Mouse (Mus musculus) left cerebral cortex, adult 2 months (tissue): ENCODE data around the gene Lrsam1. TPM values are rescaled to one million over a fixed set of nuclear protein-coding genes. Genes with fewer than 3 reads are reported as not detected.

Experiments used
- DNase-seq, 2 experiments: peaks; one replicate each; pipeline ENCODE4 v3.0.0; 2021 to 2022; ENCODE audit warnings: low spot score in 2 of 2, mixed read lengths in 1 of 2; ENCODE audit errors: extremely low spot score in 1 of 2
- H3K27ac ChIP-seq: fragments of 200-600 bp; 2 replicates; pipeline ENCODE4 v1.8.1; 2022
- H3K4me3 ChIP-seq: fragments of 200-600 bp; 2 replicates; pipeline ENCODE4 v1.8.1; 2022
- CTCF ChIP-seq: fragments of 200-600 bp; IDR thresholded peaks from 2 replicates; pipeline ENCODE4 v1.8.1; 2022; ENCODE audit warnings: antibody characterized with exemption, mild to moderate bottlenecking, moderate library complexity
- intact Hi-C: fragments of 180-260 bp; cut with DNase I; formaldehyde crosslinking; loops from one replicate; pipeline ENCODE4 v1.15.1; 2025
- total RNA-seq, 2 experiments: library from RNA; stranded (reverse); gene quantifications; 2 replicates each; pipeline ENCODE4 v1.2.3; 2021

The Lrsam1 gene
- total RNA-seq, 2 experiments from 2014 or later: 37.6 to 38.2 TPM

DNA sequence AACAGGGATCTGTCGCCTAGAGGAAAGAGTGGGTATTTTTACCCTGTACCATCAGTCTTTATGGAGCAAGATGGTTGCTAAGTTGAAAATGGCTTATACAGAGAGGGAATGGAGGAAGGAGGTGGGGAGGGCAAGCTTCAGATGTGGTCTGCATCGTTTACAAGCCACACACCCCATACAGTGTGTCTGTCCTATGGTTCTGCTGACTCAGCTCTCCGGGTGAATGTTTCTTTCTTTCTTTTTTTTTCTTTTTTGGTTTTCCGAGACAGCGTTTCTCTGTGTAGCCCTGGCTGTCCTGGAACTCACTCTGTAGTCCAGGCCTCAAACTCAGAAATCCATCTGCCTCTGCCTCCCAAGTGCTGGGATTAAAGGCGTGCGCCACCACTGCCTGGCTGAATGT lies 40.2 kb downstream of the Lrsam1 start:
- intact Hi-C loops: no loop called here
- Histone ChIP-seq H3K27ac (no peak overlapping the region; the same call in 1 of the 2 replicates), H3K4me3 (no peak overlapping the region)
- no peak for DNase-seq
- TF ChIP-seq CTCF: no peak; the same call in 1 of the 2 replicates

DNA sequence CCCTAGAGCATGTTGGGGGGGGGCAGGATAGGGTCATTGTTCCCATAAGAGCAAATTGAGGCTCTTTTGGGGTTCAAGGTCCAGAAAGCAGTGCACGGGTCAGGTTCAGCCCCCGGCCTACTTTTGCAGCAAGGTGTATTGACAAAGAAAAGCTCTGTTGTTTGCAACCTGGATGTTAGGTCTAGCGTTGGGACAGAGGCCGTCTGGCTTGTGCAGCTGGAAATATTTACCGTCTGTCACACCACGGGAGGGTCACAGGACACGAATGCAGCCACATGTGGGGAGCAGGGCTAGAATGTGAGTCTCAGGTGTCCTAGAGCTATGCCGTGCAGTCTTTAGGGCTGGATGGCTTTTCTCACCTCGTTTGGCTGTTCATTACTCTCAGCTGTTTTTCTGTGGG lies 43.0 kb downstream of the Lrsam1 start:
- no peak overlapping the region for H3K4me3 ChIP-seq
- no peak for DNase-seq
- TF ChIP-seq CTCF: no peak
- peak overlapping the region; percentile 70; the same call in 1 of the 2 replicates for H3K27ac ChIP-seq
- intact Hi-C loops: no loop called here

DNA sequence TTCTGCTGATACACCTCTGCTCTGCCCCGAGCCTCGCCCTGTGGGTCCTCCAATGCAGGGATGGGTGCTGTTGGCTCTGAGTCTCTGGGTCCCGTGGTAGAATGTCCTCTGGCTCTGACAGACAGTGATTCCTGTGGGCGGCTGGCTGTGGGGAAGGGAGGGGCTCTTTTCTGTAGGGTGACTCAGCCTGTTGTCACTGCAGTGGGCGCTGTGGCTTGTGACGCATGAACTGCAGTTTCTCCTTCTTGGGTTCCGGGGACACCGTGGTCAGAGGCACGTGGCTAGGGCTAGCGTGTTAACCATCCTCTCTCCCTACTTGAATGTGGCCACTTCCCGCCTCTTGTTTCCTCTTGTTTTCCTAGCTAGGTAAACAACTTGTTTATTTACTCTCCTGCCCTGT lies 43.9 kb downstream of the Lrsam1 start:
- peak overlapping the region; percentile 70 for H3K27ac ChIP-seq
- intact Hi-C loops: no loop called here
- H3K4me3 ChIP-seq: no peak overlapping the region
- no peak for TF ChIP-seq CTCF
- peak; percentile 74 to 78 for DNase-seq

DNA sequence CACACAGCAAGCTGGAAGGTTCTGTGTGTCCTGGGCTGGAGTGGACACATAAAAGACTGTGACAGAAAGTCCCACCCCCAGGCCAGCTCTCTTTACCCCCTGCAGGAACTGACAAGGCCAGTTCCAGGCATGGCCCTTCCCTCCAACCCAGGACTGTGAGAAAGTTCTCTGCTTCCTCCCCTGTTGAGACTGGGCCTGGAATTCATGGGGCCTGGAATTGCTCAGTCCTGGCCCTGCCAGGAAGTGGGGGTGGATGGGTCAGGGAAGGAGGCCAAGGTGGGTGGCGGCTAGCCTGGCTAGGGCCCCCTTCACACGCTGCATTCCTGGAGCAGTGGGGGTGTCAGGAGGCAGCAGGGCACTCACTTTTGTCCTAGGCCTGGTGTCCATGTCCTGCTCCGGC lies 46.5 kb downstream of the Lrsam1 start:
- DNase-seq: no peak
- Histone ChIP-seq H3K4me3 (no peak overlapping the region), H3K27ac (peak overlapping the region; percentile 50; the same call in 1 of the 2 replicates)
- no peak for TF ChIP-seq CTCF
- intact Hi-C loops: loop anchor here (5.0 kb wide), 1 partner anchor 138 kb away; the partner anchor contains the start of genes Ptrh1 and Ttc16

DNA sequence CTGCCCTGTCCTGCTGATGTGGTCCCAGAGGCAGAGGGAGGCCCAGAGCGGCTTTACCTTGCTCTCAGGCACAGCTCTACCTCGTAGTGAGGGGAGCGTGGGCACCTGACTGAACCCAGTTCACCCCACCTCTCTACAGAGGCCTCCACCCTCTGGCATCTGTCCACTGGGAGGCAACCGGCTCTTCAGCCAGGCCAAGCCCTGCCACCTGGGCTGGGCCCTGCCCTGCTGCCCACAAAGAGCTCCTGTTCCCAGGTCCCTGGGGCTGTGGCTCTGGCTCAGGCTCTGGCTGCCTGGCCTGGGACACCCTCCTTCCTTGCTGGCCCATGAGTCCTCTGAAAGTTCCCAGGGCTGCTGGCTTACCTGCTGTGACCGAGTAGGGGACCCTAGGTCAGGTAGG lies 47.1 kb downstream of the Lrsam1 start:
- no peak for DNase-seq
- Histone ChIP-seq H3K27ac (peak overlapping the region; percentile 50), H3K4me3 (no peak overlapping the region)
- intact Hi-C loops: loop anchor here (5.0 kb wide), 1 partner anchor 137 kb away; the partner anchor contains the start of genes Ptrh1 and Ttc16
- TF ChIP-seq CTCF: no peak

DNA sequence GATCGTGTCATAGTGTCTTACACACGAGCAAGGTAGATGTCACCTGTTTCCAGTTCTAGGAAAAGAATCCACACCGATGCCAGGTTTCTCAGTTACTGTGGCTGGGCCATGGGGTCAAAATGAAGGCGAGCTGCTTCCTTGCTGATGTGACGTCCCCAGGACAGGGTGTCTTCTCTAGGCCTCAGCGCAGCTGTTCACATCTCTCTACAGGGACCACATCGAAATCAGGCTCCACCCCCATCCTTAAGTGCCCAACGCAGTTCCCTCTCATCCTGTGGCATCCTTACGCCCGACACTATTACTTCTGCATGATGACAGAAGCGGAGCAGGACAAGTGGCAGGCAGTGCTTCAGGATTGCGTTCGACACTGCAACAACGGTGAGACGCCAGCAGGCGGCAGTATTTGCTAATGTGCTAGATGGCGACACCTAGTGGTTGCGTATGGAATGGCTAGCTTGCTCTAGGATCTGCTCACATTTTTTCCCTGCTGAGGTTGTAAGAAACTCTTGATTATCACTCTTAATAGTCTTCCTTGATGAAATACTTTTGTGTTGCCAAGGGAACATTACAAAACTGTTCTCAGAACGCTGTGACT lies 49.1 kb downstream of the Lrsam1 start:
- intact Hi-C loops: loop anchor here (1.0 to 5.0 kb wide), 3 partner anchors 36 to 135 kb away; partner anchors contain the start of genes Fam129b, Ptrh1 and Ttc16
- DNase-seq: peak; percentile 79 to 87
- H3K27ac ChIP-seq: no peak overlapping the region
- no peak; the same call in none of the 2 replicates for TF ChIP-seq CTCF
- H3K4me3 ChIP-seq: no peak overlapping the region

DNA sequence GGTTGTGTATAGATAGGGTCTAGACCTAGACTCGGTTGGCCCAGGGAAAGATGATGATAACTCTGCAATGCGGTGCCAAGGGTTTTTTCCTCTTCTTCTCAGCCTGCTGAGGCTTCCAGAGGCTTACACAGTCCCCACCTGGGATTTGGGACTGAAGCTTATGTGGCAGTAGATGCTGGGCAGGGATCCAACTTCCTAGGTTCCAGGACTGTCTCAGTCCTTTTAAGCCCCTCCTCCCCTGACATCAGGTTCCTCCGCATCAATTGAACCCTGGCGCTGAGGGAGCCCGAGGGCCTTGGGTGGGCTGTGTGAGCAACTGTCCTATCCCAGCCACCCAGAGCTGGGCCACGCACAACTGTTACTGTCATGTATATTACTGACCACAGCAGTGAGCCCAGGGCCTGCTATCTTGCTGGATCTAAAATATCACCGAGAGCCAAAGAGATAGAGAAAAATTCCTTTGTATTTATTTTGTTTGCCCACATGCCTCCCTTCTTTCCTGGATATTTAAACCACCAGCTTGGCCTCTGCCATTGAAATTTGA lies 49.7 kb downstream of the Lrsam1 start:
- no peak for DNase-seq
- TF ChIP-seq CTCF: no peak
- Histone ChIP-seq H3K27ac (no peak overlapping the region), H3K4me3 (no peak overlapping the region)
- intact Hi-C loops: loop anchor here (1.0 to 5.0 kb wide), 3 partner anchors 35 to 134 kb away; partner anchors contain the start of genes Fam129b, Ptrh1 and Ttc16

DNA sequence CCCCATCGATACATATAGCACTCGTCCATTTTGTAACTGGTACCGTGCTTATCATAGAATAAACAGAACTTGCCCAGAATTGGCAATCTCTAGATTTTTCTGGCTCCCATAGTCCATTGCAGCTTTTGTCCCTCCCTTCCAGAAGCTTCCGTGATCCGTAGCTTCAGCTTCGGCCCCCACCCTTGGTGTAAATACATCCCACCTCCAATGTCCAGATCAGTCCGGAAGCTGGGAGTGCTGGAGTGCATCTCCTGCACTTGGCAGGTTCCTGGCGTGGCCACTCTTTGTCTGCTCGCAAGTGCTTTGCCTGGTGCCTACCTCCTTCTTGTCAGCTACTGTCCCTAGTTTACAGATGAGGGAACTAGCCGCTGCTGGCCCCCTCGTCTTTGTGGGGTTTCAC lies 52.6 kb downstream of the Lrsam1 start:
- no peak for DNase-seq
- Histone ChIP-seq H3K4me3 (no peak overlapping the region), H3K27ac (peak overlapping the region; percentile 86)
- intact Hi-C loops: no loop called here
- TF ChIP-seq CTCF: no peak

DNA sequence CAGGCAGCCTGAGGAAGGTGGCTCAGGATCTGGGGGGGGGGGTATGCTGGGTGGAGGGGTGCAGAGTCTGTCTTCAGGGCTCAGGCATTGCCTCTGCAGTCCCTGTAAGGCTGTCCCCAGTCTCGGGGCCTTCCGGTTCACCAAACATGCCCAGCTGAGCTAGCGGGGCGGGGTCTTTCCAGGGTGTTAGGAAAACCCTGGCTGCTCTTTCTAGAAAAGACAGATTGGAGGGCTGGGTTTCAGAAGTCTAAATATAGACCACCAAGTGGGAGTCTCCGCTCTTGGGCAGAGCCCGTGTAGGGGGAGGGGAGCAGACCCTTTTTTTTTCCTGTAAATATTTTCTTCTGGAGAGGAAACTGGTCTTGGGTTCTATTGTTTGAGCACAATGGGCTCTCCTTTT lies 53.1 kb downstream of the Lrsam1 start:
- no peak for DNase-seq
- intact Hi-C loops: no loop called here
- peak overlapping the region; percentile 86 for H3K27ac ChIP-seq
- TF ChIP-seq CTCF: no peak
- no peak overlapping the region for H3K4me3 ChIP-seq

DNA sequence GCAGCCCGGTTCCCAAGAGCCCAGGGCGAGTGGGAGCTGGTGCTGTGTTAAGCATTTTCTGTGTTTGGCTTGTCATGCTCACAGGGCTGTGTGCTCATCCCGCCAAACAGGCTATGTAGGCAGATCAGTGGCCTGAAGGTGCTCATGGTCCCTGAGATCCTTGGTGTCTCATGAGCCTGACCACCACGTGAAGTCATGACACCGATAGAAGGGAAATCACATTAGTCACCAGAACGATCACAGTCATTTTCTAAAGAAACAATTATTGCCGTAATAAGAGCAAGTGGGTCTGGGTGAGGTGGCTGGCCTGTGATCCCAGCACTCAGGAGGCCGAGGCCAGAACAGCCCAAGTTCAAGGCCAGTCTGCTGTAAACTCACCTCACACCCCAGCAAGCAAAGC lies 54.0 kb downstream of the Lrsam1 start:
- no peak overlapping the region for H3K4me3 ChIP-seq

DNA sequence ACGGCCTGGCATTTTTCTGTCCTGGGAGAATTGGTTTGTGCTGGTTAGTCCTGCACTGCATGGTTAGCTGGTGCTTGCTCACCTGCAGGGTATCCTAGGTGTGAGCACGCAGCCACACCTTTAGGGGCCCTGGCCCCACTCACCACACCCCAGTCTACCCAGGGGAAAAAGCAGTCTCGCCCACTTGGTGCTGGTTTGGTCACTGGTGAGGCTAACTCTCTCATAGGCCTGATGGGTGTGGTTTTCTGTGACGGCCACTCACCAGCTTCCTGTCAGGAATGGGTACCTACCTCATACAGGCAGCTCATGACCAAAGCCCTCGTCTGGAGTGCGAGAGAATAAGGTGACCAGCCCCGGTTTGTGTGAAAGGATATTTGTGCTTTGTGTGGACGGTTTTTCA lies 56.1 kb downstream of the Lrsam1 start:
- DNase-seq: no peak
- Histone ChIP-seq H3K27ac (peak overlapping the region; percentile 70), H3K4me3 (no peak overlapping the region)
- no peak for TF ChIP-seq CTCF
- intact Hi-C loops: no loop called here

More for the DNA sequence above, 54.0 kb downstream of the Lrsam1 start:
- intact Hi-C loops: no loop called here
- no peak for DNase-seq
- TF ChIP-seq CTCF: no peak
- H3K27ac ChIP-seq: peak overlapping the region; percentile 86

DNA sequence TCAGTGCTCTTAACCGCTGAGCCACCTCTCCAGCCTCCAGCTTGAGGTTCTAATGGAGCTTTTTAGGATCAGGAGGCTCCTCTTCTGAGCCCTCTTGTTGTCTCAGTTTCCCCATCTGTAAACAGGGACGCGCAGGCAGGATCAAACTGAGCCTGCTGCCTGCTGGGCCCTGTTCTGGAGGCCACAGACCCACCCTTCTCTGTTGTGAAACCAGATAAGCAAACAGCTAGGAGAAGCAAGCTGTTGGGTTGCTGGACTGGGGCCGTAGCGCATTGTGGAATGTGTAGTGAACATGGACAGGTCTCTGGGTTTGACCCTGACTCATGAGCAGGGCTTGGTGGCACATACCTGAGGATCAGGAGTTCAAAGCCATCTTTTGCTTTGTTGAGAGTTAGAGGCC lies 56.8 kb downstream of the Lrsam1 start:
- Histone ChIP-seq H3K4me3 (no peak overlapping the region), H3K27ac (peak overlapping the region; percentile 8; the same call in 1 of the 2 replicates)
- intact Hi-C loops: no loop called here
- no peak for TF ChIP-seq CTCF
- no peak for DNase-seq

DNA sequence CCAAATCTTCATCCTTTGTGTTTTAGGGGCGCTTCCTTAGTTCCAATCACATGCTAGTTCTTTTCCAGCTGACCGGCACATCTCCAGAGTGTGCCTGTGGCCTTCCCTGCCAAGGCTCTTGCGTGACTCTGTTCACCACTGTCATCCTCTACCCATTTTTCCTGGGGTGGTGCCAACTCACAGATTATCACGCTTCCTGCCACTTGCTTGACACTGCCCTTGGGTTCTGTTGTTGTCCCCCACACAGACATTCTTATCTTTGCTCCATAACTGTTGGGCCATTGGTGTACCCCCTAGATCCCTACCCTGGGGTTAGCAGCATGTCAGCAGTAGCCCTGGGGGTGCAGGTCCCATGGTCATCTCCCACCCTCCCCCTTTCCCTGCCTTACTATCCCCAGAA lies 57.9 kb downstream of the Lrsam1 start:
- intact Hi-C loops: no loop called here
- no peak for TF ChIP-seq CTCF
- no peak for DNase-seq
- H3K4me3 ChIP-seq: no peak overlapping the region
- no peak overlapping the region for H3K27ac ChIP-seq
